Mouse (Mus musculus): ENCODE measurements around the gene Gm12169. TPM values are rescaled to one million over a fixed set of nuclear protein-coding genes. Genes with fewer than 3 reads are reported as not detected.

The Gm12169 gene
- total RNA-seq, 2 experiments from 2014 or later, result not detected

Other genes with a start within 250 kb of the Gm12169 start
- gene Cyfip2, start 211.4 kb upstream of the Gm12169 start, total RNA-seq (2021), result 1 to 10 TPM; 2.1 to 2.3 TPM
- gene Itk, start 134.7 kb upstream of the Gm12169 start, total RNA-seq (2021), result under 1 TPM; 0.22 to 0.23 TPM
- not detected for gene Fam71b, start 127.7 kb upstream of the Gm12169 start, total RNA-seq (2021)
- 10 to 100 TPM; 22.8 to 25.0 TPM for gene Med7, start 87.3 kb upstream of the Gm12169 start, total RNA-seq (2021)
- under 1 TPM; 0.10 to 0.27 TPM for gene Havcr2, start 69.3 kb upstream of the Gm12169 start, total RNA-seq (2021)
- gene BC053393, start 47.3 kb downstream of the Gm12169 start, total RNA-seq (2021), result not detected
- gene Dppa1, start 105.0 kb downstream of the Gm12169 start, total RNA-seq (2021), result not detected
- gene Timd2, start 182.8 kb downstream of the Gm12169 start, total RNA-seq (2021), result under 1 TPM in 1 of 2 experiments, not detected in 1; 0.78 TPM
- gene Havcr1, start 210.9 kb downstream of the Gm12169 start, total RNA-seq (2021), result under 1 TPM; 0.37 to 0.54 TPM

Measured in gastrocnemius, postnatal 4 days (tissue).